Mouse (Mus musculus): ENCODE measurements around the gene Jph4. TPM values are rescaled to one million over a fixed set of nuclear protein-coding genes. Genes with fewer than 3 reads are reported as not detected.

Gene Jph4
- polyA plus RNA-seq, 1 experiment from 2014 or later, result 41.3 TPM

- Histone ChIP-seq H3K4me1 (ENCODE audit: control insufficient read depth, insufficient read depth, low read length) (0 out of 2 replicates have a peak, but pooled peaks cover 4% of the 10 kb centered on the region), H3K4me2 (ENCODE audit: low read depth, low read length) (peak overlapping the region; percentile 11; the same call in 1 of the 2 replicates), H3K9me3 (ENCODE audit: control insufficient read depth, low read length) (no peaks in the 10 kb centered on the region), H3K27ac (ENCODE audit: low read depth, low read length) (peak overlapping the region; percentile 70), H3K4me3 (ENCODE audit: low read depth, low read length) (no peak overlapping the region), H3K36me3 (ENCODE audit: control insufficient read depth, insufficient read depth, low read length) (no peaks in the 10 kb centered on the region), H3K27me3 (ENCODE audit: control insufficient read depth, insufficient read depth, low read length) (no peaks in the 10 kb centered on the region), H3K9ac (replicated peaks; ENCODE audit: low read depth, low read length) (no peak overlapping the region)
- whole genome bisulfite sequencing, result 20% methylated on average over 8 of the region's 8 CpGs
- ATAC-seq (ENCODE audit: low read depth), result peak; percentile 9; the same call in 1 of the 2 replicates
These were observed 5.6 kb upstream of the Jph4 start for GRCm38 (mm10) chr14:55122359-55122758.

GRCm38 (mm10) chr14:55121947-55122346, 5.2 kb upstream of the Jph4 start:
- no peaks in the 10 kb centered on the region for H3K27me3 ChIP-seq (ENCODE audit: control insufficient read depth, insufficient read depth, low read length)
- ATAC-seq (ENCODE audit: low read depth), result peak; percentile 88
- no peaks in the 10 kb centered on the region for H3K36me3 ChIP-seq (ENCODE audit: control insufficient read depth, insufficient read depth, low read length)
- 5% methylated on average over 5 of the region's 5 CpGs for WGBS
- no peak overlapping the region for H3K4me3 ChIP-seq (ENCODE audit: low read depth, low read length)
- H3K9me3 ChIP-seq (ENCODE audit: control insufficient read depth, low read length), result no peaks in the 10 kb centered on the region
- peak overlapping the region; percentile 11; the same call in 1 of the 2 replicates for H3K4me2 ChIP-seq (ENCODE audit: low read depth, low read length)
- H3K4me1 ChIP-seq (ENCODE audit: control insufficient read depth, insufficient read depth, low read length), result 0 out of 2 replicates have a peak, but pooled peaks cover 7% of the 10 kb centered on the region
- H3K9ac ChIP-seq (replicated peaks; ENCODE audit: low read depth, low read length), result no peak overlapping the region
- peak overlapping the region; percentile 70 for H3K27ac ChIP-seq (ENCODE audit: low read depth, low read length)

GRCm38 (mm10) chr14:55119421-55120134, 2.8 kb upstream of the Jph4 start:
- 74% methylated on average over 4 of the region's 4 CpGs for WGBS
- Histone ChIP-seq H3K4me3 (ENCODE audit: low read depth, low read length) (no peak overlapping the region), H3K36me3 (ENCODE audit: control insufficient read depth, insufficient read depth, low read length) (no peaks in the 10 kb centered on the region), H3K9me3 (ENCODE audit: control insufficient read depth, low read length) (no peaks in the 10 kb centered on the region), H3K27ac (ENCODE audit: low read depth, low read length) (no peak overlapping the region), H3K27me3 (ENCODE audit: control insufficient read depth, insufficient read depth, low read length) (no peaks in the 10 kb centered on the region), H3K4me1 (ENCODE audit: control insufficient read depth, insufficient read depth, low read length) (0 out of 2 replicates have a peak, but pooled peaks cover 7% of the 10 kb centered on the region), H3K4me2 (ENCODE audit: low read depth, low read length) (no peak overlapping the region), H3K9ac (replicated peaks; ENCODE audit: low read depth, low read length) (no peak overlapping the region)
- no peak for ATAC-seq (ENCODE audit: low read depth)

- Histone ChIP-seq H3K9ac (replicated peaks; ENCODE audit: low read depth, low read length) (no peak overlapping the region), H3K4me1 (ENCODE audit: control insufficient read depth, insufficient read depth, low read length) (peaks cover 10% of the 10 kb centered on the region; the same call in 1 of the 2 replicates), H3K27ac (ENCODE audit: low read depth, low read length) (no peak overlapping the region), H3K4me3 (ENCODE audit: low read depth, low read length) (no peak overlapping the region), H3K36me3 (ENCODE audit: control insufficient read depth, insufficient read depth, low read length) (no peaks in the 10 kb centered on the region), H3K4me2 (ENCODE audit: low read depth, low read length) (no peak overlapping the region), H3K9me3 (ENCODE audit: control insufficient read depth, low read length) (no peaks in the 10 kb centered on the region), H3K27me3 (ENCODE audit: control insufficient read depth, insufficient read depth, low read length) (no peaks in the 10 kb centered on the region; the same call in 1 of the 2 replicates)
- ATAC-seq (ENCODE audit: low read depth), result no peak
- WGBS, result 75% methylated on average over 4 of the region's 4 CpGs
These were observed 2.1 kb upstream of the Jph4 start for GRCm38 (mm10) chr14:55118852-55119251.

- WGBS, result 5% methylated on average over 8 of the region's 8 CpGs
- Histone ChIP-seq H3K9me3 (ENCODE audit: control insufficient read depth, low read length) (no peaks in the 10 kb centered on the region), H3K4me3 (ENCODE audit: low read depth, low read length) (peak overlapping the region; percentile 52), H3K27ac (ENCODE audit: low read depth, low read length) (peak overlapping the region; percentile 83), H3K9ac (replicated peaks; ENCODE audit: low read depth, low read length) (peak overlapping the region; percentile 62), H3K36me3 (ENCODE audit: control insufficient read depth, insufficient read depth, low read length) (peaks cover 4% of the 10 kb centered on the region; the same call in 1 of the 2 replicates), H3K27me3 (ENCODE audit: control insufficient read depth, insufficient read depth, low read length) (peaks cover 3% of the 10 kb centered on the region; the same call in 1 of the 2 replicates), H3K4me2 (ENCODE audit: low read depth, low read length) (peak overlapping the region; percentile 58), H3K4me1 (ENCODE audit: control insufficient read depth, insufficient read depth, low read length) (peaks cover 9% of the 10 kb centered on the region; the same call in 1 of the 2 replicates)
- ATAC-seq (ENCODE audit: low read depth), result peak; percentile 32
These were observed 889 bp downstream of the Jph4 start for GRCm38 (mm10) chr14:55115846-55116245.

GRCm38 (mm10) chr14:55114759-55115701, 1.7 kb downstream of the Jph4 start:
- no peaks in the 10 kb centered on the region for H3K9me3 ChIP-seq (ENCODE audit: control insufficient read depth, low read length)
- H3K4me1 ChIP-seq (ENCODE audit: control insufficient read depth, insufficient read depth, low read length), result peaks cover 9% of the 10 kb centered on the region; the same call in 1 of the 2 replicates
- peak overlapping the region; percentile 58 for H3K4me2 ChIP-seq (ENCODE audit: low read depth, low read length)
- H3K27ac ChIP-seq (ENCODE audit: low read depth, low read length), result peak overlapping the region; percentile 83
- ATAC-seq (ENCODE audit: low read depth), result peak; percentile 50
- 1% methylated on average over 57 of the region's 78 CpGs for WGBS
- H3K36me3 ChIP-seq (ENCODE audit: control insufficient read depth, insufficient read depth, low read length), result peaks cover 4% of the 10 kb centered on the region; the same call in 1 of the 2 replicates
- H3K9ac ChIP-seq (replicated peaks; ENCODE audit: low read depth, low read length), result peak overlapping the region; percentile 62
- H3K27me3 ChIP-seq (ENCODE audit: control insufficient read depth, insufficient read depth, low read length), result peaks cover 3% of the 10 kb centered on the region; the same call in 1 of the 2 replicates
- H3K4me3 ChIP-seq (ENCODE audit: low read depth, low read length), result peak overlapping the region; percentile 52

GRCm38 (mm10) chr14:55113975-55114645, 2.6 kb downstream of the Jph4 start:
- H3K9me3 ChIP-seq (ENCODE audit: control insufficient read depth, low read length), result no peaks in the 10 kb centered on the region
- no peak overlapping the region for H3K27ac ChIP-seq (ENCODE audit: low read depth, low read length)
- H3K4me3 ChIP-seq (ENCODE audit: low read depth, low read length), result peak overlapping the region; percentile 52
- H3K27me3 ChIP-seq (ENCODE audit: control insufficient read depth, insufficient read depth, low read length), result peaks cover 3% of the 10 kb centered on the region; the same call in 1 of the 2 replicates
- H3K36me3 ChIP-seq (ENCODE audit: control insufficient read depth, insufficient read depth, low read length), result peaks cover 4% of the 10 kb centered on the region; the same call in 1 of the 2 replicates
- ATAC-seq (ENCODE audit: low read depth), result no peak
- 15% methylated on average over 25 of the region's 26 CpGs for WGBS
- peak overlapping the region; percentile 62; the same call in 1 of the 2 replicates for H3K9ac ChIP-seq (replicated peaks; ENCODE audit: low read depth, low read length)
- H3K4me1 ChIP-seq (ENCODE audit: control insufficient read depth, insufficient read depth, low read length), result peaks cover 15% of the 10 kb centered on the region
- H3K4me2 ChIP-seq (ENCODE audit: low read depth, low read length), result peak overlapping the region; percentile 58

- ATAC-seq (ENCODE audit: low read depth), result no peak
- peaks cover 21% of the 10 kb centered on the region for H3K4me1 ChIP-seq (ENCODE audit: control insufficient read depth, insufficient read depth, low read length)
- peak overlapping the region; percentile 52 for H3K4me3 ChIP-seq (ENCODE audit: low read depth, low read length)
- no peaks in the 10 kb centered on the region for H3K9me3 ChIP-seq (ENCODE audit: control insufficient read depth, low read length)
- H3K27me3 ChIP-seq (ENCODE audit: control insufficient read depth, insufficient read depth, low read length), result peaks cover 3% of the 10 kb centered on the region; the same call in 1 of the 2 replicates
- peak overlapping the region; percentile 58 for H3K4me2 ChIP-seq (ENCODE audit: low read depth, low read length)
- H3K9ac ChIP-seq (replicated peaks; ENCODE audit: low read depth, low read length), result no peak overlapping the region
- WGBS, result 80% methylated on average over 42 of the region's 51 CpGs
- no peak overlapping the region for H3K27ac ChIP-seq (ENCODE audit: low read depth, low read length)
- H3K36me3 ChIP-seq (ENCODE audit: control insufficient read depth, insufficient read depth, low read length), result peaks cover 4% of the 10 kb centered on the region; the same call in 1 of the 2 replicates
These were observed 3.3 kb downstream of the Jph4 start for GRCm38 (mm10) chr14:55113351-55113974.
